ENCODE assay signal across 27 mouse cellular contexts in the genomic region with DNA sequence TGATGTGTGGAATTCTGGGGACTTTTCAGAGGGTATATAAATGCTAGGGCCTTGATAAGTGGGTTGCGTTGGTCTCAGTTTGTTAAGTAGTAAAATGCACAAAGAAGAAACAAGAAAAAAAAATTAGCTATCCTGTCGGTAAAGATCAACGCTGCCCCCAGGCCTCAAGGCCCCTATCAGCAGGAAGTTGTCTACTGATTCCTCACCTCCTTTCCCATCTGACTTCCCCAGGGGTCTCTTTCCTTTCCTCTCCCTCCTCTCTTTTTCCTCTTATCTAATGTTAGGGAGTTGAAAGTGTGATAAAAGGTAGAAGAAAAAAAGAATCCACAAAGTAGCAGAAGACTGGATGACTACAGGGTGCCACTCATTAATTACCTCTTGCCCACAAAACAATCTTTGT.
"Had no signal": no experiment of that assay in that cellular context is flagged by ENCODE, and none has a peak within 500 bp of the region (broad histone marks: within the 10 kb centered on the region; RNA-seq: fewer than 3 reads in every experiment).

No protein-coding gene starts in this region.

- H3K4me3 ChIP-seq: embryonic facial prominence, embryonic 10.5 days; embryonic facial prominence, embryonic 12.5 days; embryonic facial prominence, embryonic 13.5 days; embryonic facial prominence, embryonic 15.5 days; erythroblast, embryonic 14.5 days; forebrain, embryonic 10.5 days; forebrain, embryonic 12.5 days; forebrain, embryonic 13.5 days; forebrain, embryonic 15.5 days; gastrocnemius, adult 2 months; heart, adult 2 months had no signal

- H3K27ac ChIP-seq: embryonic facial prominence, embryonic 10.5 days; embryonic facial prominence, embryonic 12.5 days; embryonic facial prominence, embryonic 13.5 days; embryonic facial prominence, embryonic 15.5 days; forebrain, embryonic 10.5 days; forebrain, embryonic 12.5 days; forebrain, embryonic 13.5 days; forebrain, embryonic 15.5 days; gastrocnemius, adult 2 months; heart, adult 2 months had no signal

- DNase-seq: cerebellum, adult 9-10 months; cerebellum, adult 9-11 months; cerebellum, postnatal 10 days; cerebellum, postnatal 14 days; cerebellum, postnatal 25 days; cerebellum, postnatal 36 days; embryo, embryonic 11 days; forebrain, postnatal 0 days; gastrocnemius, adult 2 months; gastrocnemius, postnatal 10 days; gastrocnemius, postnatal 14 days; gastrocnemius, postnatal 25 days; gastrocnemius, postnatal 36 days; heart, adult 11 months; heart, adult 18-20 months; heart, adult 2 months had no signal

- ATAC-seq: forebrain, embryonic 13.5 days; forebrain, embryonic 14.5 days; forebrain, embryonic 15.5 days; forebrain, embryonic 16.5 days; forebrain, postnatal 0 days had no signal

- H3K27me3 ChIP-seq: embryonic facial prominence, embryonic 12.5 days; embryonic facial prominence, embryonic 13.5 days; embryonic facial prominence, embryonic 15.5 days; forebrain, embryonic 12.5 days; forebrain, embryonic 13.5 days; forebrain, embryonic 15.5 days had no signal

- H3K4me1 ChIP-seq: embryonic facial prominence, embryonic 10.5 days; embryonic facial prominence, embryonic 12.5 days; embryonic facial prominence, embryonic 13.5 days; embryonic facial prominence, embryonic 15.5 days; forebrain, embryonic 10.5 days; forebrain, embryonic 12.5 days; forebrain, embryonic 13.5 days; forebrain, embryonic 15.5 days had no signal

- H3K9ac ChIP-seq: embryonic facial prominence, embryonic 12.5 days; embryonic facial prominence, embryonic 13.5 days; embryonic facial prominence, embryonic 15.5 days; forebrain, embryonic 12.5 days; forebrain, embryonic 13.5 days; forebrain, embryonic 15.5 days; forebrain, postnatal 0 days had no signal

- H3K9me3 ChIP-seq: embryonic facial prominence, embryonic 10.5 days; embryonic facial prominence, embryonic 12.5 days; embryonic facial prominence, embryonic 13.5 days; embryonic facial prominence, embryonic 15.5 days; forebrain, embryonic 10.5 days; forebrain, embryonic 12.5 days; forebrain, embryonic 13.5 days; forebrain, embryonic 15.5 days had no signal

- H3K4me2 ChIP-seq: embryonic facial prominence, embryonic 12.5 days; embryonic facial prominence, embryonic 13.5 days; embryonic facial prominence, embryonic 15.5 days; forebrain, embryonic 12.5 days; forebrain, embryonic 13.5 days; forebrain, embryonic 15.5 days had no signal
